Mouse (Mus musculus) E14TG2a.4 (cell line): ENCODE measurements at regions not wholly inside any gene's neighbourhood (a gene's known extent, or its start where the extent isn't known, plus 50 kb on each side); places are given as distances from the start of the nearest gene placed in this dataset.

Experiments used
- CTCF ChIP-seq: conservative IDR thresholded peaks from 2 replicates; pipeline ENCODE4 v1.5.1; 2014; ENCODE audit warnings: low read length
- NANOG ChIP-seq: IDR thresholded peaks from 2 replicates; pipeline ENCODE4 v1.6.1; 2014; ENCODE audit warnings: borderline replicate concordance, low read length, mixed read lengths

GRCm38 (mm10) chr10:44589352-44589751, 61.1 kb upstream of the Prdm1 start:
- TF ChIP-seq CTCF (no peak), NANOG (no peak)
